Mouse (Mus musculus) kidney, embryonic 14.5 days (tissue): ENCODE measurements at regions not wholly inside any gene's neighbourhood (a gene's known extent, or its start where the extent isn't known, plus 50 kb on each side); places are given as distances from the start of the nearest gene placed in this dataset.

Experiments
- ATAC-seq: fragments of 200-750 bp; cut with Nextera tagmentation; 2 replicates; pipeline ENCODE4 v1.8.0; 2017; ENCODE audit warnings: moderate number of reproducible peaks, mild to moderate bottlenecking, moderate TSS enrichment, moderate library complexity; ENCODE audit not compliant: low FRiP score, low TSS enrichment
- H3K27ac ChIP-seq: fragments of 300-500 bp; sonication (generic); 2 replicates; pipeline ENCODE4 v1.5.1; 2014; ENCODE audit warnings: low read depth, mild to moderate bottlenecking, low read length, moderate library complexity, mixed read lengths
- H3K27me3 ChIP-seq: fragments of 300-500 bp; sonication (generic); 2 replicates; pipeline ENCODE4 v1.6.1; 2014; ENCODE audit warnings: mild to moderate bottlenecking, low read length; ENCODE audit not compliant: control insufficient read depth, insufficient read depth
- H3K36me3 ChIP-seq: fragments of 300-500 bp; sonication (generic); 2 replicates; pipeline ENCODE4 v1.6.1; 2014; ENCODE audit warnings: low read length, mixed read lengths; ENCODE audit not compliant: control insufficient read depth, insufficient read depth
- H3K4me1 ChIP-seq: fragments of 300-500 bp; sonication (generic); 2 replicates; pipeline ENCODE4 v1.6.1; 2014; ENCODE audit warnings: low read length, mixed read lengths; ENCODE audit not compliant: control insufficient read depth, insufficient read depth
- H3K4me2 ChIP-seq: fragments of 300-500 bp; sonication (generic); replicated peaks from 2 replicates; pipeline ENCODE4 v1.6.1; 2014; ENCODE audit warnings: low read depth, mild to moderate bottlenecking, low read length
- H3K4me3 ChIP-seq: fragments of 300-500 bp; sonication (generic); 2 replicates; pipeline ENCODE4 v1.5.1; 2014; ENCODE audit warnings: mild to moderate bottlenecking, low read length
- H3K9ac ChIP-seq: fragments of 300-500 bp; sonication (generic); 2 replicates; pipeline ENCODE4 v1.6.1; 2014; ENCODE audit warnings: low read depth, mild to moderate bottlenecking, low read length, moderate library complexity
- H3K9me3 ChIP-seq: fragments of 300-500 bp; sonication (generic); 2 replicates; pipeline ENCODE4 v1.6.1; 2016; ENCODE audit warnings: low read length; ENCODE audit not compliant: control insufficient read depth
- WGBS: fragments of 180-500 bp; shearing (Covaris S2); extraction: QIAGEN DNeasy Blood & Tissue Kit; methylation state at CpG from one replicate; pipeline ENCODE4 v1.1.7; 2014; 5-methylcytosine and 5-hydroxymethylcytosine counted together

GRCm38 (mm10) chr8:116063541-116063940 is 355.9 kb upstream of the Maf start:
- no peak overlapping the region for H3K4me3 ChIP-seq
- WGBS = 90% methylated on average over 5 of the region's 5 CpGs
- H3K9ac ChIP-seq = no peak overlapping the region
- H3K27me3 ChIP-seq = no peaks in the 10 kb centered on the region
- no peak overlapping the region for H3K27ac ChIP-seq
- no peak overlapping the region for H3K4me2 ChIP-seq
- no peaks in the 10 kb centered on the region for H3K4me1 ChIP-seq
- H3K36me3 ChIP-seq = no peaks in the 10 kb centered on the region
- ATAC-seq = no peak
- H3K9me3 ChIP-seq = no peaks in the 10 kb centered on the region

- Histone ChIP-seq H3K4me2 (no peak overlapping the region), H3K4me3 (no peak overlapping the region), H3K27me3 (no peaks in the 10 kb centered on the region), H3K9ac (no peak overlapping the region), H3K4me1 (no peaks in the 10 kb centered on the region), H3K9me3 (no peaks in the 10 kb centered on the region), H3K36me3 (no peaks in the 10 kb centered on the region), H3K27ac (no peak overlapping the region)
- 54% methylated on average over 7 of the region's 7 CpGs for WGBS
- ATAC-seq = no peak
Observed at GRCm38 (mm10) chr8:116053483-116053882, 345.9 kb upstream of the Maf start.

DNA sequence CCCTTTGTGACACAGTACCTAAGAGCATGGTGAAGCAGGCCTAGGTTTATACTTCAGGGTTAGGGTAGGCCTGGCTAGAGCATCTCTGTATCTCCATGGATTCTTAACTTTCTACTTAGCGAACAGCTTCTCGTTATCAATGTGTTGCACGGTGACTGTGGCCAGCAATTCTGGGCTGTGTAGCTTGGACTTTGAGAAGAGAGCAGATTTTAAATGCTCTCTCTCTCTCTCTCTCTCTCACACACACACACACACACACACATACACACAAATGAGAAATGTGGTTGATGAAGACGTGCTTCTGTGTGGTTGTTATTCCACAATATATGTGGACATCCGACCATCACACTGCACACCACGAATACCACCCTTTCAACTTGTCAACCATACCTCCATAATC is 345.4 kb upstream of the Maf start:
- H3K27me3 ChIP-seq = no peaks in the 10 kb centered on the region
- no peak overlapping the region for H3K4me2 ChIP-seq
- 86% methylated on average over 6 of the region's 6 CpGs for WGBS
- H3K4me3 ChIP-seq = no peak overlapping the region
- no peaks in the 10 kb centered on the region for H3K9me3 ChIP-seq
- H3K9ac ChIP-seq = no peak overlapping the region
- H3K27ac ChIP-seq = no peak overlapping the region
- H3K4me1 ChIP-seq = no peaks in the 10 kb centered on the region
- ATAC-seq = no peak
- H3K36me3 ChIP-seq = no peaks in the 10 kb centered on the region

- Histone ChIP-seq H3K4me2 (no peak overlapping the region), H3K4me1 (no peaks in the 10 kb centered on the region), H3K27ac (no peak overlapping the region), H3K27me3 (no peaks in the 10 kb centered on the region), H3K9me3 (no peaks in the 10 kb centered on the region), H3K9ac (no peak overlapping the region), H3K4me3 (no peak overlapping the region), H3K36me3 (no peaks in the 10 kb centered on the region)
- WGBS = 87% methylated on average over 10 of the region's 10 CpGs
- no peak for ATAC-seq
Observed at GRCm38 (mm10) chr8:116048480-116048879, 340.9 kb upstream of the Maf start.

GRCm38 (mm10) chr8:116046859-116047258 is 339.3 kb upstream of the Maf start:
- WGBS = 73% methylated on average over 3 of the region's 3 CpGs
- H3K9me3 ChIP-seq = no peaks in the 10 kb centered on the region
- H3K27ac ChIP-seq = no peak overlapping the region
- no peak for ATAC-seq
- H3K4me3 ChIP-seq = no peak overlapping the region
- no peak overlapping the region for H3K4me2 ChIP-seq
- H3K4me1 ChIP-seq = no peaks in the 10 kb centered on the region
- H3K27me3 ChIP-seq = no peaks in the 10 kb centered on the region
- H3K9ac ChIP-seq = no peak overlapping the region
- no peaks in the 10 kb centered on the region for H3K36me3 ChIP-seq

- no peak for ATAC-seq
- Histone ChIP-seq H3K9ac (no peak overlapping the region), H3K4me2 (no peak overlapping the region), H3K4me3 (no peak overlapping the region), H3K27ac (no peak overlapping the region), H3K4me1 (no peaks in the 10 kb centered on the region), H3K9me3 (no peaks in the 10 kb centered on the region), H3K27me3 (no peaks in the 10 kb centered on the region), H3K36me3 (no peaks in the 10 kb centered on the region)
- 83% methylated on average over 3 of the region's 3 CpGs for WGBS
Observed at GRCm38 (mm10) chr8:116045526-116045925, 337.9 kb upstream of the Maf start.

DNA sequence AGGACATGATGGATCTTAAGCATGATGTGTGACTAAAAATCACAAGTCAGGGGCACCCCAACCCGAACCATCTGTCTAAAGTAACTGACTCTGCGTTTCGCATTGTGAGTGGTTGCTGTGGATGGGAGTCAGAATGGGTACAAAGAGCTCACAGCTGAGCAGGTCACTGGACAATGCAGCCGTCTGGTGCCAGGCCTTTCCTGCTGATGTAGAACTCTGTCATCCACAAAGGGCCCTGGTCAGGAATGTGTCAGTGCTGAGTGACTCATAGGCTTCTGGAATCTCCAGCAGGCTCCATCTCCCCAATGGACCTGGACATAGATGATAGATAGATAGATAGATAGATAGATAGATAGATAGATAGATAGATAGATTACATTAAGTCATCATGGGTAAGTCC is 335.8 kb upstream of the Maf start:
- H3K9ac ChIP-seq = no peak overlapping the region
- no peaks in the 10 kb centered on the region for H3K4me1 ChIP-seq
- no peak overlapping the region for H3K4me3 ChIP-seq
- no peak overlapping the region for H3K27ac ChIP-seq
- H3K27me3 ChIP-seq = no peaks in the 10 kb centered on the region
- no peak for ATAC-seq
- H3K36me3 ChIP-seq = no peaks in the 10 kb centered on the region
- no peaks in the 10 kb centered on the region for H3K9me3 ChIP-seq
- 87% methylated on average over 4 of the region's 4 CpGs for WGBS
- H3K4me2 ChIP-seq = no peak overlapping the region

DNA sequence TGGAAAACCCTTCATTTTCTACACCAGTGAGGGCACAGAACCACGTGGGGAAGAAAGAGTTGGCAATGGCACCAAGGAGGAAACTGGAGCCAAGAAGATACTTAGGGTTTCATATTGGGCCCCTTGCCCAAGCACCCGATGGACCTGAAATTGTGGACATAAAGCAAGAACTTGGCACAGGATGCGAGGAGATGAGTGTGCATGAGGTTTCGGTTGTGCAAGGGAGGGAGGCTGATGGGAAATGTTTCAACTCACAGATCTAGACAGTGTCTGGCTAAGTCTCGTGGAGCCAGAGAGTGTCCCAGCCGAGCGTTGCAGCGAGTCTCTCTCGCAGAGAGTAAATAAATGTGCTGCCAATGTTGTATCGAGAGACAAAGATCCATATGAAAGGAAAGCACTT is 323.4 kb upstream of the Maf start:
- Histone ChIP-seq H3K4me3 (no peak overlapping the region), H3K4me2 (no peak overlapping the region), H3K27me3 (no peaks in the 10 kb centered on the region), H3K36me3 (no peaks in the 10 kb centered on the region), H3K27ac (no peak overlapping the region), H3K4me1 (no peaks in the 10 kb centered on the region), H3K9me3 (no peaks in the 10 kb centered on the region), H3K9ac (no peak overlapping the region)
- no peak for ATAC-seq
- 90% methylated on average over 10 of the region's 10 CpGs for WGBS

DNA sequence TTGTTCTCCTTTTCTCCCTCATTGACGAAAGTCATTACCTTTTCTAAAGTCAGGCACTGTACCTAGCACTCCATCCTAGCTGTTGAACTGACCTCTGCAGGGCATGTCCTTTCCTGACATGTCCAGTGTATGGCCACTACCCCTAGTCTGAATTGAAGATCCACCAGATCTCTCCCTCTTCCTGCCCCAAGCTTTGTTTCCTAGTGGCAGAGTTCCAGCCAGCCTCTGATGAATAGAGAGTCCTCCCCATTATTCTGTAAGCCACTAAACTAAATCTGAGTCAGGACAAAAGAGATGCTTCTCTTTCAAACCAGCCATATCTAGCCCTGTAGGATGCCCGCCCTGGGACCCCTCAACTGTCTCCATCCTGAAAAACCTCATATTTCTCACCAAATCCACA is 317.7 kb upstream of the Maf start:
- no peaks in the 10 kb centered on the region for H3K36me3 ChIP-seq
- H3K4me2 ChIP-seq = no peak overlapping the region
- H3K9me3 ChIP-seq = no peaks in the 10 kb centered on the region
- no peak overlapping the region for H3K4me3 ChIP-seq
- WGBS = 80% methylated on average over 2 of the region's 2 CpGs
- H3K9ac ChIP-seq = no peak overlapping the region
- ATAC-seq = no peak
- no peaks in the 10 kb centered on the region for H3K27me3 ChIP-seq
- no peaks in the 10 kb centered on the region for H3K4me1 ChIP-seq
- H3K27ac ChIP-seq = no peak overlapping the region

DNA sequence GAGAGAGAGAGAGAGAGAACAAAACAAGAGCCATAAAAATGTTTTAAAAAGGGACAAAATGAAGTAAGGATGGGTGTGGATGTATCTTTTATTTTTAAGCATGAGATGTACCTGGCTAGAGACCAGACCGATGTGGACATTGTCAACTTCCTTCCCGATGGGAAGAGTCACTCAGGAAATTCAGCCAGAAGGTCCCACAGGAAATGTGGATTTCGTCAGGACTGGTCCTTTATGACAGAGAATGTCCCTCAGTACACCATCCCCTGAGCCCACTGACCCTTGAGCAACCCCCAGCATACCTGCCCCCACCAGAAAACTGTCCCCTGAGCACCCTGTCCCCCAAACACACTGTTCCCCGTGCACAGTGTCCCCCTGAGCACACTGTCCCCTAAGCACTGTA is 317.2 kb upstream of the Maf start:
- H3K4me1 ChIP-seq = no peaks in the 10 kb centered on the region
- H3K4me3 ChIP-seq = no peak overlapping the region
- no peaks in the 10 kb centered on the region for H3K36me3 ChIP-seq
- H3K9me3 ChIP-seq = no peaks in the 10 kb centered on the region
- H3K27me3 ChIP-seq = no peaks in the 10 kb centered on the region
- WGBS = 82% methylated on average over 4 of the region's 4 CpGs
- H3K9ac ChIP-seq = no peak overlapping the region
- no peak for ATAC-seq
- H3K4me2 ChIP-seq = no peak overlapping the region
- H3K27ac ChIP-seq = no peak overlapping the region
